Mouse (Mus musculus): ENCODE measurements around the gene Gys1.
A peak's percentile ranks its signal among the peaks of the same experiment; 100 is the strongest.
"Not testable (repeated sequence)": the region's sequence is repeated elsewhere in the genome, so short reads cannot be mapped to it uniquely, and the experiment has no call there.

The Gys1 gene

DNA sequence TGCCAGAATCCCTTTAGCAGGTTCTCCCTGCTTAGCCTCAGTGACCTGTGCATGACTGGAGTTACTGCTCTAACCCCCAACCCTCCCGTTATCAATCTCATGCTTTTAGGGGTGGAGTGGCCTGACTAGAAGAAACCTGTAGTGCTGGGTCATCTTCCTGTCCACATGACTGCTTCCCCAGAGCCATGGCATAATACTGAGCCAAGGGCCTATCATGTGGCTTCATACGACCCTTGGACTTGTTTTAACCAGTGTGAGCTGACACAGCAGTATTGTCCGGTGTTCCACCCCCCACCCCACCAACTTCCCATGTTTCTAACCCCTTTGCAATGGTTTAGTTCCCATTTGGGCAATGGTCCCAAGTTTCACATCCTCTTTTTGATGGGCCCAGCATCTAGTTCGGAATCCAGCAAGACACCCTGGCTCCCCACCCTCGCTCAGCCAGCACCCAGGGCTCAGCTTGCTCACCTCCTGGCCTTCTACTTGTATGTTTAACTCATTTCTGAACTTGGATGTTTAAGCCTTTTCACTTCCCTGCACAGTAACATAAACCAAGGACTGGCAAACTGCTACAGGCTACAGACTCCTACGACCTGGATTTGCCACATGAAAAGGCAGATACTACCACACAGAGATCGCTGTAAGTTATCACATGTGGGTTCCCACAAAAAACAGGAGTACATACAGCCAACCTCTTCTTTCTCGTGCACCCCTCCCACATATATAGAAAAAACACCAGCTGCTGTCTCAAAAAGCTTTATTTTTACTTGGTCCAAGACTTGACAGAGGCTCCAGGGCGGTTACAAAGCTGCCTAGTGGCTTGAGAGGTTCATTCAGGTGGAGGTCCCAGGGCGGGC is 22.8 kb downstream of the Gys1 start:
- no peak for DNase-seq (ENCODE audit: low read depth)

DNA sequence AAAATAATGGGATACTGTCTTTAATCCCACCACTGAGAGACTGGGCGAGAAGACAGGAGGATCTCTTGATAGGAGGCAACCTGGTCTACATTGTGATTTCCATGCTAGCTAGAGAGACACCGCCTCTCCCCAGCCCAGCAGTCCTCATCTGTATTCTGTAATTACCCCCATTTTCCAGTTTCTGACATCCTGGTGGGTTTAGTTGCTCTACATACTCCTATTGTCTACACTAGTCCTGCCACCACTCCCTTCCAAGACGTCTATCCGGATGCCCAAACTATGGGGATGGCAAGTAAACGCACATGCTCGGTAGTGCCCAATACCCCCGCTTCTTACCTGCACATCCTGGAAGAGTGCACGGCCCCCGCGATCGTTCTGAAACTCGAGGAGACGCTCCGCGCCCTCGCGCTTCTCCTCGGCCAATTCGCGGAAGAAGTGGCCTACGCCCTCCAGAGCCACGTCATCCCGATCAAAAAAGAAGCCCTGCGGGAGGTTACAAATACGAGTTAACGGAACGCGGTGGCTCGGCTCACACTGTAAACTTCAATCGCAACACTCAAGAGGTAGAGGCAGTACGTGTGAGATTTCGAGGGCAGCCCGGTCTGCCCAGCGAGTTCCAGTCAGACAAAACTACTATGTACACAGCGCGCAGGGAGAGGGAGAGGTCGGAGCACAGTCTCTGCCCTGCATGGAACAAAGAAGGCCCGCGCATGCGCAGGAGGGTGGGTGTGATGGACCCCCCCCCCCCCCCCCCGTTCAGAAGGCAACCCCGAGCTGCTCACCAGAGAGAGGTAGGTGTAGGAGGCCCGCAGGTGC is 24.3 kb downstream of the Gys1 start:
- DNase-seq (ENCODE audit: low read depth) = no peak

DNA sequence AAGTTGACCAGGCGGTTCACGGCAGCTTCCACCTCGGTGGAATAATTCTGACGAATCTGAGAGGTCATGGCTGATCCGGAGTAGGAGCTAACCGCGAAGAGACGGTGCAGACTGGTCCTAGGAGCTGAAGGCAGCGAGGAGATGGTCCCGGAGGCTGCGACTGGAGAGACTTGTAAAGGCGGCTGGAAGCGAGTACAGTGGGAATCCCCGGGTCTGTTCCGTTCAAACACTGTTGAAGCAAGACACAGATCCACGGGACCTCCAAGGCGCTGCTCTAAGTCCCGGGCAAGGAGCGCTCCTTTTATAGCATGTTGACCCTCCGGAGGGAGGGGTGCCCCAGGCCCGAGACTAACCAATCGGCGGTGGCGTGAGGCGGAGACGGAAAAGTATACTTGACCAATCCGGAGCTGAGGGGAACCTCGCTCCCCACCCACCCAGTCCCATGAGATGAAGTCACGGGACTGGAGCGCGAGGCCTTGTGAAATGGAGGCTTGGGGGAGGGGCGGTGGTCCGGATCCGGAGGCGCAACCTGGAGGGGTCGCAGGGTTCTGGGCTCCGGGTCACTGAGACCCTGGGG is 25.0 kb downstream of the Gys1 start, which contains the start of gene Ftl1:
Gene Ftl1 (minus strand): TSS at position 321 of the 577 bp plus-strand sequence.
- peak; percentile 96 for DNase-seq (ENCODE audit: low read depth)

DNA sequence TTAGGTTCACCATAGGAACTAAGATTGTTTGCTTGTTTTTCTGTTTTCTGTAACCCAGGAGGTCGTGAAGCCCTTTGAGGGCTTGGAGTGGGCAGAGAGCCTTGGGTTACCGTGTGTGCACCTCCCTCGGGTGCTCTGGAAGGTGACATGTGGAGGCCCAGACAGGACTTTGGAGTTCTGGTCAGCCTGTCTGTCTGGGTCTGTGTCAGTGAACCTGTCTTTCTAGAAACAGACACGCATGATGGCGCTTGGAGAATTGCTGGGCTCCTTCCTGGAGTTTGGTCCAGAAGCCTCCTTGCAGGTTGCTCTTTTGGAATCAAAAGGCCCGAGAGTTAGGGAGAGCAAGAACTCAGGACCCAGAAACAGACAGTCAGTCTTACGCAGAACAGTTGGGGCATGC is 25.7 kb downstream of the Gys1 start:
- no peak for DNase-seq (ENCODE audit: low read depth)

- peak; percentile 62 for DNase-seq (ENCODE audit: low read depth)
These were observed 26.2 kb downstream of the Gys1 start for GRCm38 (mm10) chr7:45460860-45461314.

- no peak for DNase-seq (ENCODE audit: low read depth)
These were observed 26.7 kb downstream of the Gys1 start for GRCm38 (mm10) chr7:45461326-45461725.

GRCm38 (mm10) chr7:45461781-45462180 is 27.1 kb downstream of the Gys1 start:
- DNase-seq (ENCODE audit: low read depth) = no peak

- no peak for DNase-seq (ENCODE audit: low read depth)
These were observed 27.7 kb downstream of the Gys1 start for GRCm38 (mm10) chr7:45462325-45462724.

GRCm38 (mm10) chr7:45462868-45463267 is 28.2 kb downstream of the Gys1 start:
- DNase-seq (ENCODE audit: low read depth) = not testable (repeated sequence)

- DNase-seq (ENCODE audit: low read depth) = no peak
These were observed 29.5 kb downstream of the Gys1 start for GRCm38 (mm10) chr7:45463987-45464778.

- DNase-seq (ENCODE audit: low read depth) = no peak
These were observed 30.5 kb downstream of the Gys1 start for GRCm38 (mm10) chr7:45465112-45465511.

- DNase-seq (ENCODE audit: low read depth) = no peak
These were observed 30.9 kb downstream of the Gys1 start for GRCm38 (mm10) chr7:45465549-45465948.

DNA sequence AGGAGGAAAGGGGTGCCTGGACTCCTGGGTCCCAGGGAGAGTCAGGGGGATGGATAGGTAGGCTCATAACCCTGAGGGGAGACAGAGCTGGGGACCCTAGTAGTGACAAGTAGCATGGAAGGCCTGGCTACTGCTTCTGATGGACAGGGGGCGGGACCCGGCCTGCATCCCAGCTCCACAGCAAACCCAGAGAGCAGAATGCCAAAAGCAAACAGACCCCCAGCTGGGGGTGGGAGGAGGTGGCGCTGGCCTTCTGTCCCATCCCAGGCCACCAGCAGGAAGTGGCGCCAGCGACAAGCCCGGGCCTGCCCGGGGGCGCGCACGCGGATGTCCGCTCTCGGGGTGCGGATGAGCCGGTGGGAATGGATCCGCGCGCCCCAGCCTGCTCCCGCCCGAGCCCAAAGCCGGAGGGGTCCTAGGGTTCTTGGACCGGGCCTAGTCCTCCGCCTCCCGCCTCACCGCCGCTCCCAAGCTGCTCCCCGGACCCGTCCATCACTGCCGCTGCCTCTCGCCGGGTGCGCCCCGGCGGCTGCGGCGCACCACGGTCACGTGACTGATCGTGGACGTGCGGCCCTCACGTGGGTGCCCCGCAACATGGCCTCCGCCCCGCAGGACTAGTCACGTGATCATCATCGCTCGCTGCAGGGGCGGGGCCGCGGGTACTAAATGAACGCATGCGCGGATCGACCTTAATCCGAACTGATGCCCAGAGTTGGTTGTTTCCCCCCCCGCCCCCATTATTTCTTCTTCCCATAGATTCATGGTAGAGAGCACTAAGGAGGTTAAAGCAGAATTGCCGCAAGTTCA is 31.8 kb downstream of the Gys1 start, which contains the start of gene Bax:
Gene Bax (minus strand): TSS at position 616 of the 807 bp plus-strand sequence.
- peak; percentile 83 for DNase-seq (ENCODE audit: low read depth)

- DNase-seq (ENCODE audit: low read depth) = no peak
These were observed 32.5 kb downstream of the Gys1 start for GRCm38 (mm10) chr7:45467090-45467670.

DNA sequence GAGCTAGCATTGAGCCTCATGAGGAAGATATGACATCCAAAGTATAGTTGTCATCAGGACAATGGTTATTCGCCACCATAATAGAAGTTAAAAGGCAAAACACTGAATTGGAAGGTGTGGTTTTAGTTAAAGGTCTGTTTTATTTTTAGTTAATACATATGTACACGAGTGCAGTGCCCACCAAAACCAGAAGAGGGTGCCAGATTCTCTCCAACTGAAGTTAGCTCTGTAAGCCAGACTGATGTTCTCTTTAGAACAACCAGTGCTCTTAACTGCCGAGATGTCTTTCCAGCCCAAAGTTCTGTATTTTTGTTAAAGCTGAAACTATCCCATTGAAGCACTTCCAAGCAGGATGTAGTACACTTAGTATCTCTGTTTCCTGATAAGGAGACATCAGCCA is 36.2 kb downstream of the Gys1 start:
- peak; percentile 72 for DNase-seq (ENCODE audit: low read depth)

DNA sequence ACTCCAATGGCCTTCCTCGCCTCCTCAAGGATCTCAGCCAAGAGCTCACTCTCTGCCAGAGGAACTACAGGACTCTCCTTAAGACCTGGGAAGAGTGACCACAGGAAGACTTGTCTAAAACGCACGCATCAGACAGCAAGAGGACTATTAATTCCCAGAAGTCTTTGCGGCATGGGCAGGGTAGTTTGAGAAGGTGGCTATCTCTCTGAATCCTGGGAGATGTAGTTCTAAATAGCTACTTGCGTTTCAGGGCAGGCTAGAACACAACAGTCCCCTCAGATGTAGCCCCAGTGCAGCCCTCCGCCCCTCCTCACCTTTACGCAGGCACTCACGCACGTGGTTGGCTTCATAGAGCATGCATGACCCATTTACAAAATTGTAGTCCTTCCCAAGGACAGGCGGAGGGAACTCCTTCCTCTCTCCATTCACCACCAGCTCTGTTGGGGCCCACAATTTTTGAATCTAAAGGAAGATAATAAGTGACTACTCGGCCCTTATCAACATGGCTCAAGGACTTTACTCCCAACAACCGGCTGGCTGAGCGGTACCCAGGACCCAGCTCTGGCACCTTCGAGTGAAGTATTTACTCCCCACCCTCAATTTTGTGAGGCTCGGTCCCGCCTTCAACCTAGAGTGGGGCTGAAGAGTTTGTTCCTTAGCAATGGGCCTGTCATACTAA is 40.8 kb downstream of the Gys1 start:
- no peak for DNase-seq (ENCODE audit: low read depth)

DNA sequence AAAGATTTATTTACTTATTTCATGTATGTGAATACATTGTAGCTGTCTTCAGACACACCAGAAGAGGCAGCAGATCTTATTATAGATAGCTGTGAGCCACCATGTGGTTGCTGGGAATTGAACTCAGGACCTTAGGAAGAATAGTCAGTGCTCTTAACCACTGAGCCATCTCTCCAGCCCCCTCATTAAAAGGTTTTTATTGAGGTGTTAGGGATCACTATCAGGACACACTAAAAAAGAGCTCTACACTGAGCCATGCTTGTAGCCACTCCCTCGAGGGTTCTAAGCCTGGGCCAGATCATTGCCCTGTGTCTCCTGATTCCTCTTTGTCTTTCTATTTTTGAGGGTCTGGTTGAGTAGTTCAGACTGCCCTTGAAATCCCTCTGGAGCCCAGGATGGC is 41.8 kb downstream of the Gys1 start:
- no peak for DNase-seq (ENCODE audit: low read depth)

DNA sequence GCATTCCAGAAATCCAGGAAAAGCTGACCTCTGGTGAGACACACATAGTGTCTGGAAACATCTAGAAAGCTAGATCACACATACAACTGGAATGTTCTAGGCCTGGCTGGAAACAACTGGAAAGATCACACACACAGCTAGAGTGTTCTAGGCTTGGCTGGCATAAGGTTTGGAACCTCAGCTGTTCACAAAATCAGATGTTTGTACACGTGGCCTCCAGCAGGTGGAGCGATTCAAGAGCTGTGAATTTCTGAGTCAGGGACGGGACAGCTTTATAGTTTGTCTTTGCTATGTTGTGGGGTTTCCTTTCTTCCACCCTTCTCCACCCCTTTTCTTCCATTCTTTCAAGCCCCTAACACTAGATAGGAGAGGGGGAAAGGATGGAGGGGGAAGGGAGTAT is 42.4 kb downstream of the Gys1 start:
- no peak for DNase-seq (ENCODE audit: low read depth)

DNA sequence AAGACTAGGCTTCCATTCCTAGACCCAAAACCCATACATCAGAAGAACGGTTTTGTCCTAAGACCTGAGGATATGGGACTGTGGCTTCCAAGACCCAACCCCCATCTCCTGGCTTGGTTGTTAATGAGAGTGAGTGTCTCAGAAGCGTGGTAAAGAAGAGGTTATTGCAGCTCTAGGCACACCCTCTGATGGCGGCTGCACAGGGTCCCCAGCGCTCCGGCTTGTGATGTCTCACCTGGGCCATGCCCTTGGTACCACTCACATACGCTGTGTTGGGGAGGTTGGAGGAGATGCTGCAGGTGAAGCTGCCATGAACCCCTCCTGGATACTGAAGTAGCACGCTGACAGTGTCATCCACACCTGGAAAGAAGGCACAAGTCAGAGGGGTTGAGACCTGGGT is 44.1 kb downstream of the Gys1 start:
- no peak for DNase-seq (ENCODE audit: low read depth)

DNA sequence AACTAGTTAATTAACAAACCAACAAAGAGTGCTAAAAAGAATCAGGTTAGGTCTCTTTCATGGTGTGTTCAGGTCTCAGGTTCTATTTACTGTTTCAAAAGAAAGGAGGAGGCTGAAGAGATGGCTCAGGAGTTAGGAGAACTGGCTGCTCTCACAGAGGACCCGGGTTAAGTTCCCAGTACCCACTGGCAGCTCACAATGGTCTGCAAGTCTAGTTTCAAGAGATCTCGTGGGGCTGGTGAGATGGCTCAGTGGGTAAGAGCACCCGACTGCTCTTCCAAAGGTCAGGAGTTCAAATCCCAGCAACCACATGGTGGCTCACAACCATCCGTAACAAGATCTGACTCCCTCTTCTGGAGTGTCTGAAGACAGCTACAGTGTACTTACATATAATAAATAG is 45.7 kb downstream of the Gys1 start:
- not testable (repeated sequence) for DNase-seq (ENCODE audit: low read depth)
